Mouse (Mus musculus) intestine, postnatal 0 days (tissue): ENCODE measurements around the gene 1700025C18Rik. TPM values are rescaled to one million over a fixed set of nuclear protein-coding genes. Genes with fewer than 3 reads are reported as not detected.

Source experiments
- ATAC-seq: fragments of 200-750 bp; cut with Nextera tagmentation; 2 replicates; pipeline ENCODE4 v1.8.0; 2017; ENCODE audit warnings: mild to moderate bottlenecking, moderate TSS enrichment, moderate library complexity
- H3K27ac ChIP-seq: fragments of 300-500 bp; sonication (generic); 2 replicates; pipeline ENCODE4 v1.5.1; 2014; ENCODE audit warnings: mild to moderate bottlenecking, low read depth, low read length, moderate library complexity
- H3K27me3 ChIP-seq: fragments of 300-500 bp; sonication (generic); replicated peaks from 2 replicates; pipeline ENCODE4 v1.6.1; 2014; ENCODE audit warnings: low read length, mixed read lengths; ENCODE audit not compliant: control insufficient read depth, insufficient read depth
- H3K36me3 ChIP-seq: fragments of 300-500 bp; sonication (generic); 2 replicates; pipeline ENCODE4 v1.6.1; 2014; ENCODE audit warnings: mild to moderate bottlenecking, moderate library complexity; ENCODE audit not compliant: control insufficient read depth, insufficient read depth
- H3K4me1 ChIP-seq: fragments of 300-500 bp; sonication (generic); replicated peaks from 2 replicates; pipeline ENCODE4 v1.6.1; 2014; ENCODE audit warnings: antibody characterized with exemption, low read length, mixed read lengths; ENCODE audit not compliant: control insufficient read depth, insufficient read depth
- H3K4me2 ChIP-seq: fragments of 300-500 bp; sonication (generic); replicated peaks from 2 replicates; pipeline ENCODE4 v1.6.1; 2014; ENCODE audit warnings: low read depth, mild to moderate bottlenecking, moderate library complexity
- H3K4me3 ChIP-seq: fragments of 300-500 bp; sonication (generic); 2 replicates; pipeline ENCODE4 v1.5.1; 2014; ENCODE audit warnings: low read depth, low read length
- H3K9ac ChIP-seq: fragments of 300-500 bp; sonication (generic); 2 replicates; pipeline ENCODE4 v1.6.1; 2014; ENCODE audit warnings: mild to moderate bottlenecking, low read depth, low read length
- H3K9me3 ChIP-seq: fragments of 300-500 bp; sonication (generic); 2 replicates; pipeline ENCODE4 v1.6.1; 2016; ENCODE audit warnings: mixed run types; ENCODE audit not compliant: control insufficient read depth
- CTCF ChIP-seq: sonication (generic); IDR thresholded peaks from 2 replicates; pipeline ENCODE4 v1.5.1; 2016; ENCODE audit warnings: low read depth, mild to moderate bottlenecking, control low read depth, antibody characterized with exemption, moderate library complexity
- WGBS: fragments of 180-500 bp; shearing (Covaris S2); extraction: QIAGEN DNeasy Blood & Tissue Kit; methylation state at CpG from one replicate; pipeline ENCODE4 v1.1.7; 2014; 5-methylcytosine and 5-hydroxymethylcytosine counted together
- polyA plus RNA-seq: library from polyadenylated mRNA; unstranded; fragments of >200 nt; fragmentation: Nextera tagmentation; extraction: Ambion mirVana; gene quantifications from 2 replicates; pipeline ENCODE4 v1.2.1, GENCODE M21; 2015

1700025C18Rik gene
- polyA plus RNA-seq, 1 experiment from 2014 or later: not detected

GRCm38 (mm10) chr2:165074081-165074884, 16.3 kb downstream of the 1700025C18Rik start:
- no peak overlapping the region for H3K9ac ChIP-seq
- 36% methylated on average over 11 of the region's 11 CpGs for WGBS
- no peak overlapping the region for H3K27ac ChIP-seq
- H3K27me3 ChIP-seq: peaks cover 32% of the 10 kb centered on the region
- no peaks in the 10 kb centered on the region for H3K4me1 ChIP-seq
- no peaks in the 10 kb centered on the region for H3K9me3 ChIP-seq
- no peak overlapping the region for H3K4me2 ChIP-seq
- no peak for ATAC-seq
- TF ChIP-seq CTCF: no peak
- no peak overlapping the region for H3K4me3 ChIP-seq
- H3K36me3 ChIP-seq: no peaks in the 10 kb centered on the region

GRCm38 (mm10) chr2:165073381-165073781, 17.2 kb downstream of the 1700025C18Rik start:
- ATAC-seq: no peak
- 27% methylated on average over 8 of the region's 9 CpGs for WGBS
- H3K4me3 ChIP-seq: no peak overlapping the region
- H3K4me1 ChIP-seq: no peaks in the 10 kb centered on the region
- H3K4me2 ChIP-seq: no peak overlapping the region
- no peak overlapping the region for H3K27ac ChIP-seq
- no peak for TF ChIP-seq CTCF
- H3K36me3 ChIP-seq: no peaks in the 10 kb centered on the region
- H3K9ac ChIP-seq: no peak overlapping the region
- H3K9me3 ChIP-seq: no peaks in the 10 kb centered on the region
- H3K27me3 ChIP-seq: peaks cover 28% of the 10 kb centered on the region

- no peak overlapping the region for H3K4me3 ChIP-seq
- H3K27ac ChIP-seq: no peak overlapping the region
- 22% methylated on average over 23 of the region's 23 CpGs for WGBS
- H3K27me3 ChIP-seq: peaks cover 10% of the 10 kb centered on the region
- no peaks in the 10 kb centered on the region for H3K9me3 ChIP-seq
- no peak overlapping the region for H3K9ac ChIP-seq
- TF ChIP-seq CTCF: peak; percentile 78
- no peak overlapping the region for H3K4me2 ChIP-seq
- no peaks in the 10 kb centered on the region for H3K4me1 ChIP-seq
- no peak for ATAC-seq
- no peaks in the 10 kb centered on the region for H3K36me3 ChIP-seq
Measured at GRCm38 (mm10) chr2:165070096-165070816, 20.3 kb downstream of the 1700025C18Rik start.

- no peaks in the 10 kb centered on the region; the same call in none of the 2 replicates for H3K27me3 ChIP-seq
- no peak overlapping the region for H3K4me2 ChIP-seq
- H3K36me3 ChIP-seq: no peaks in the 10 kb centered on the region
- no peak for ATAC-seq
- no peaks in the 10 kb centered on the region for H3K9me3 ChIP-seq
- H3K4me3 ChIP-seq: no peak overlapping the region
- no peak for TF ChIP-seq CTCF
- H3K27ac ChIP-seq: no peak overlapping the region
- H3K9ac ChIP-seq: no peak overlapping the region
- WGBS: 71% methylated on average over 2 of the region's 2 CpGs
- no peaks in the 10 kb centered on the region for H3K4me1 ChIP-seq
Measured at GRCm38 (mm10) chr2:165068806-165069205, 21.7 kb downstream of the 1700025C18Rik start.

- Histone ChIP-seq H3K4me1 (no peaks in the 10 kb centered on the region), H3K4me2 (no peak overlapping the region), H3K4me3 (no peak overlapping the region), H3K9ac (no peak overlapping the region), H3K36me3 (no peaks in the 10 kb centered on the region), H3K27me3 (no peaks in the 10 kb centered on the region), H3K9me3 (no peaks in the 10 kb centered on the region), H3K27ac (no peak overlapping the region)
- WGBS: 46% methylated on average over 7 of the region's 7 CpGs
- ATAC-seq: no peak
- no peak for TF ChIP-seq CTCF
Measured at GRCm38 (mm10) chr2:165064489-165064888, 26.1 kb downstream of the 1700025C18Rik start.

- Histone ChIP-seq H3K9me3 (no peaks in the 10 kb centered on the region), H3K4me2 (no peak overlapping the region), H3K4me3 (no peak overlapping the region), H3K36me3 (no peaks in the 10 kb centered on the region), H3K27ac (no peak overlapping the region), H3K27me3 (no peaks in the 10 kb centered on the region), H3K9ac (no peak overlapping the region), H3K4me1 (no peaks in the 10 kb centered on the region)
- no peak for ATAC-seq
- TF ChIP-seq CTCF: no peak
- 48% methylated on average over 16 of the region's 16 CpGs for WGBS
Measured at GRCm38 (mm10) chr2:165061638-165062433, 28.7 kb downstream of the 1700025C18Rik start.
